Mouse (Mus musculus): ENCODE measurements around the gene Rln3.

Gene Rln3

DNA sequence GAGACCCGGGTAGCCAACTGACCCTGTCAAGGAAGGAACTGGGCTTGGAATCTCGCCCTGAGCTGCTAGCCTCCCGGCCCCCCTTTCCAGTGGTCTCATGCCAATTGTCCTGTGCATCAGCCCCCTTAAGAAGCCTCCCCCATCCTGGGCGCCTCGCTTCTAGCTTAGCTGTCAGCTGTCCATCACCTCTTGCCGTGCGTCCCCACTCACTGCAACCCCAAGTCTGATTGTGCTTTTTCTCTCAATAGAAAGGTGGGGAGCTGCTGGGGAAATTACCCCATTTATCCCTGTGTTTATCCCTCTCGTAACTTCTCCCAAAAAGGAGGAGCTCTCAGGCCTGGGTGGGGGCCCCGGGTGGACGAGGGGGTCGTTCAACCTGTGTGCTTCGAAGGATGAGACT, 48.8 kb downstream of the Rln3 start:
- DNase-seq (ENCODE audit: low read depth): no peak

DNA sequence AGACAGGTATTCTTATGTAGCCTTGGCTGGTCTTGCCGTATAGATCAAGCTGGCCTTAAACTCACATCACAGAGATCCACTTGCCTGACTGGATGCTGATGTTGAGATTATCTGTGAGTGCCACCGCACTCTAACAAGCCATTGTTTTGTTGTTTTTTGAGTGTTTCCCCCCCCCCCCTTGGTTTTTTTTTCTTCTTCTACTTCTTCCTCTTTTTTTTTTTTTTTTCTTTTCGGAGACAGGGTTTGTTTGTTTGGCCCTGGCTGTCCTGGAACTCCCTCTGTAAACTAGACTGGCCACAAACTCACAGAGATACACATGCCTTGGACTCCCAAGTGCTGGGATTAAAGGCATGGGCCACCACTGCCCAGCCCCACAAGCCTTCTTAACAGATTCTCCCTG, 50.8 kb downstream of the Rln3 start:
- DNase-seq (ENCODE audit: low read depth): no peak

Data from 416B (cell line).